Mouse (Mus musculus) retina, embryonic 14.5 days (tissue): ENCODE measurements around the gene Dnajb11.

Experiments used
- DNase-seq: peaks from one replicate; pipeline ENCODE4 v3.0.0-alpha.2; 2015; ENCODE audit warnings: low spot score

The Dnajb11 gene

DNA sequence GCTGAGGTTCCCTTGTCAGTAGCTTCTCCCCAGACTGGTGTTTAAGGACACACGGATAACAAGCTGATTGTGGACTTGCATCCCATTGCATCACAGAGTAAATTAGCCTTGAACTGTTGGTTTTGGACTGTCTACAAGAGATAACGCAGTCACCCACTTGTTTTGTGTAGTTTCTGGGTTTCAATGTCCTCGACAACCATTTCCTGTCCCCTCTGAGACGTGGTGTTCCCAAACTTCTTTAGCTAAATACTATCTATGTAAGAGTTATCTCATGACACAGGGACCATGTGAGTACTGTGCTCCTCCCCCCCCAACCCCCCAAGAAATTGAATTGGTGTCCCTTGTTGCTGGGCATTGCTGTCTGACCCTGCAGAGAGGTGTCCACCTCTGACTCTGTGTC, 23.8 kb downstream of the Dnajb11 start:
- DNase-seq = no peak

DNA sequence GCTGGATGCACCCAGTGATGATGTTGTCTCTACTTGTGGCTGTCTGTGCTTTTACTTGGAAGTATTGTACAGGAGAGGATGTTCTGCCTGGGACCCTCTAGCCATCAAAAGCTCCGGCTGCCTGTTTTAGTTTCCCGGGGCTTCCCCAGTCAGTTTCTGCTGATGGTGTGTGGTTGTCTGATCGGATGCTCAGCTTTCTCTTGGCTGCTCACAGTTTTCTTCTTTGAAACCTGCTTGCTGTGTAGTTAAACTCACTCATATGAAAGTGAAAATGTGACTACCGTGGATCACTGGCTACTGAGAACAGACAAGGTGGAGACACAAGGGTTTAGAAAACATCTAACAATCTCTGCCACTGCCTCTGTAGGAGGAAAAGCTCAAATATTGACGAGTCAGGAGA, 25.8 kb downstream of the Dnajb11 start:
- no peak for DNase-seq

DNA sequence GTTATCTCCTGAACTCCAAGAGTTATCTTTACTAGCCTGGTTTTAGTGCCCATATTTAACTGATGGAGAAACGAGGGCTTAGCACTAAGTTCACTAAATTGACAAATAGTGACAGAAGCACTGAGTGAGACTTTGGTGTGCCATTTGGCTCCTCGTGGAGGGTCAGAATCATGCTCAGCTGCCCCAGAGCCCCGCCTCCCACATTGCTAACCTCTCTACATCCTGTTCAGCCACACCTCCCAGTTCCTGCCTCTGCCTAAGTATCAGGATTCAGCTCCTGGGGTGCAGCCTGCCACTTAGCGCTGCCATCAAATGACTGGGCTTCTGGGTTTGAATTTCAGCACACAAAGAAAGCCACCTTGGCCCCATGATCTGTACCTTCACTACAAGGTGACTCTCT, 27.7 kb downstream of the Dnajb11 start:
- DNase-seq = no peak

DNA sequence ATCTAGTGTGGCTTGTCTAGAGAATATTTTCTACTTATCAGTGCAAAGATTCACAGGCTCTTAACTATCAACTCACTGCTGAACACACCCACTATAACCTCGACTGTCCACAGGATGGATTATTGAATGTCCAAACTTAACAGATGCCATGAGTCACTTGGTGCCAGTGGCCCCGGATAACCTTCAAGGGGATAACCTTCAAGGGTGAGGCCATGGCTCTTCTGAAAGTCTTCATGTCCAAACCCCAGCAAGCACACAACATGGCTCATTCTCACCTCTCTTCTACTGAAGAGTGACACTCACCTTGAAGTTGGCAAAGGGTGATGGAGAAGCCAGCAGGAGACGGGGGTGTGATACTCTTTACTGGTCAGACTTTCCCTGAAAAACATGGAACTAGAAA, 29.1 kb downstream of the Dnajb11 start:
- no peak for DNase-seq

DNA sequence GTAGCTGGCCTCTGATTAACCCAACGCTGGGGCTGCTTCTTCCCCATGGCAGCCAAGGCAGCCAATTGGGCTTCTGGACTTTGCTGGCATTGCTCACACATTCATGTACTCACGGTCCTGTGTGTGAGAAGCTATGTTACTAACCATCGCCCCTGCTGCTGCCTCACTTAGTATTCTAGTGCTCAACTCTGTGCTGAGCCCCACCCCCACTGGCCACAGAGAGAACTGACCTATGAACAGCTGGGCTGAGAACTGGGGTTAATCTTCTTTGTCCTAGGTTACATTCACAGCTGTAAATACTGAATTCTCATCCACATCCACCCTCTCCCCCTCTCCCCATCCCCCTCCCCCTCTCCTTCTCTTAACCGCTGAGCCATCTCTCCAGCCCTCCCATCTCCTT, 31.2 kb downstream of the Dnajb11 start:
- no peak for DNase-seq

DNA sequence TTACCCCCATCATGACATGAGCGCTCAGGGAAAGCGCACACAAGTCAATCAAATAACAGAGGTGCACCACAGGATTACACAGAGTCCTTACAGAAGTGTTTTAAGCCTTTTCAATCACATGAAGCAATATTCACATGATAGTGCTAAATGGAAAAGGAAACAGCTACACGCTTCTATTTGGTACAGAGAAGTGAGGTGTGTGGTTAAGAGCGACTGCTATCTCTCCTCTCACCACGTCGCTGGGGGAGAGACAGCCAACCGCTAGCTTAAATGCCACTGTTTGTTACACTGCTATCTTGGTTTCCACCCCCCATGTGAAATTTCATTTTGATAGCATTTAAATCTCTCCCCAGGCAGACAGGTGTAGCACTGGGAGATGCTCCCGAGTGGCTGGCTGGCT, 32.1 kb downstream of the Dnajb11 start:
- no peak for DNase-seq

DNA sequence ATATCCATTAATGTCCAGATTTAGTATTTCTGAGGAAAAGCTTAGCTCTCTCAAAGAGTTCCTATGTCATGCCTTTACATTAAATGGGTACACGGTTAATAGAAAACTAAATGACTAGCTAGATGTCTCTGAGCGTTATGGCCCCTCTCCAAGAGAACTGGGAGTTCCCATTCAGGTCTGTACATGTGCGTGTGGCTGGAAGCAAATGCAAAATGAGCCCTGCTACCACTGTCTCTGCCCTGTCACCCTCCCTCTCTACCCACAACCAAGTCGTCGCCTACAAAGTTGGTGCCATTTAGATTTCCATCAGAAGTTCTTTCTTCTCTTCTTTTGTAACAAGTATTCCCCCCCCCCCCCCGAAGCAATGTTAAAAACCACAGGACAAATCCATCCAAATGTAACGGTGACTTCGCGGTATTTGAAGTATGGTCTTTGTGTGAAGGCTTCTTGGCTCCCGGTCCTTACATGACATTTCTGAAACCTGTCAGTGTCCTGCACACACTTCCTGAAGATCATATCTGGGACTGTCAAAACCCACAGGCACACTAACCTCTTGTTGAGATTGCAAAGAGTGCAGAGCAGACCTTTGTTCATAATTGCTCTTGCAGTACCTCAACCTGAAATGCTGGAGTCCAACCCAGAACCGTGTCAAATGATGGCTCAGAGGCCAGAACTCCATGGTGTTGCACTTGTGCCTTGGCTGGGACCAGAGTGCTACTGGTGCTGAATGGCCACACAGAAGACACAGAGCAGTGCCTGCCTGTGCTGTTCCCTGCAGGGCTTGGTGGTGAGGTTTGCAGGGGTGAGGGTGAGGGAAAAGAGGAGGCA, 33.3 kb downstream of the Dnajb11 start, which contains the start of gene Ahsg:
Ahsg (plus strand) TSS at position 595 of the 828 bp plus-strand sequence.
- DNase-seq = no peak

DNA sequence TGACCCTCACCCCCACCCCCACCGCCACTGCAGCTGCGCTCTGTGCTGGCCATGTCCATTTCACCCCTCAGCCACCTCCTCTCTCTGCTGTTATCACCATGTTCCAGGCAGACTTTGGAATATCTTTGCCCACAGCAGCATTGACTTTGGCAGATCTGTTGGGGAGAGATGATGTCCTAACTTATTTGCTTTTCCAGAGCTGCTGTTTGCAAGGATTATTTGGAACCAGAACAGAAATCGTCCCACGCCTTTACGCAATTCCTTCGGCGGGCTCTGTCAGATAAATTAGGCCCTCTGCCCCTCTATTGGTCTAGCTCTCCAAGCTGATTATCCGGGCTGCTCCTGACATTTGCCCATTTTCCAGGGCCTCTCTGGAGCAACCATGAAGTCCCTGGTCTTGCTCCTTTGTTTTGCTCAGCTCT, 34.1 kb downstream of the Dnajb11 start:
- no peak for DNase-seq

DNA sequence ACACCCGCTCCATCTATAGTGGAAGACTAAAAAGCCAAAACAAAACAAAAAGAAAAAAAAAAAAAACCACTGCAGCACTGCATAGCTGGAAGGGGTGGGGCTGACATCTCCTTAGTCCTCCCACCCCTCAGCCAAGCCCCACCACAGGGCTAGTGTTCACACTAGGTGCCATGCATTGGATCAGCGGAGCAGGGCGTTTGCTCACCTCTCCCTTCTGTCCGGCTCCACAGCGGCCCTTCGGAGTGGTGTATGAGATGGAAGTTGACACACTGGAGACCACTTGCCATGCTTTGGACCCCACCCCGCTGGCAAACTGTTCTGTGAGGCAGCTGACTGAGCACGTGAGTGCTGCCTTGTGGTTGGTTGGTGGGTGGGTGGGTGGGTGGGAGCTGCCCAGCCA, 36.5 kb downstream of the Dnajb11 start:
- no peak for DNase-seq

DNA sequence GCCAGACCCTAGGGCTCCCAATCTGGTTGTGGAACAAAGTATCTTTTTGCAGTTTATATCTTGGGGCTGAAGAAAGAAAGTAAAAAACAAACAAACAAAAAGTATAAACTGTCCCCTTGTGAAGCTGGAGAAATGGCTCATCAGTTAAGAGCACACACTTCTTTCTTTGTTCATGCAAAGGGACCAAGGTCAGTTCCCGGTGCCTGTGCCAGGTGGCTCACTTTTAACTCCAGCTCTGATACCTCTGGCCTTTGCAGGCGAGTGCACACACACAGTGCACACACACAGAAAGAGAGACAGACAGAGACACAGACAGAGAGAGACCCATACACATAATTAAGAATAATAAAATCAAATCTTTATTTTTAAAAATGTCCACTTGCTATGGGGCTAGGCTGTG, 39.0 kb downstream of the Dnajb11 start:
- no peak for DNase-seq

DNA sequence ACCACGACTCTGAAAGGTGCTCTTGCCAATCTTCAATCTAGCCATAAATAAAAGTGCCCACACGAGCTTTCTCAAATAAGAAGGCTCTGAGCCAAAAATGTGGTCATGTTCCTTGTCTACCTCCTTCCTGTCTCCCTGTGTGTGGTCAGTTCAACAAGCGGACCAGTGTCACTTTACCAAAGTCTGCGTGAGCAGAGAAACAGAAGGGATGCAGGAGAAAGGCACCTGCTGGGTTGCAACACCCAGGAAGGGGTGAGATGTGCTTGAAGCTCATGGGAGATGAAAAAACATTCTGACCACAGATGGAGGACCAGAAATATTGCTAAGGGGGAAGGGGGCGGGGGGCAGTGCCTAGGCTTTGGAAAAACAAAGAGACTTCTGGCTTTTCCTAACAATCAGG, 41.7 kb downstream of the Dnajb11 start:
- no peak for DNase-seq

DNA sequence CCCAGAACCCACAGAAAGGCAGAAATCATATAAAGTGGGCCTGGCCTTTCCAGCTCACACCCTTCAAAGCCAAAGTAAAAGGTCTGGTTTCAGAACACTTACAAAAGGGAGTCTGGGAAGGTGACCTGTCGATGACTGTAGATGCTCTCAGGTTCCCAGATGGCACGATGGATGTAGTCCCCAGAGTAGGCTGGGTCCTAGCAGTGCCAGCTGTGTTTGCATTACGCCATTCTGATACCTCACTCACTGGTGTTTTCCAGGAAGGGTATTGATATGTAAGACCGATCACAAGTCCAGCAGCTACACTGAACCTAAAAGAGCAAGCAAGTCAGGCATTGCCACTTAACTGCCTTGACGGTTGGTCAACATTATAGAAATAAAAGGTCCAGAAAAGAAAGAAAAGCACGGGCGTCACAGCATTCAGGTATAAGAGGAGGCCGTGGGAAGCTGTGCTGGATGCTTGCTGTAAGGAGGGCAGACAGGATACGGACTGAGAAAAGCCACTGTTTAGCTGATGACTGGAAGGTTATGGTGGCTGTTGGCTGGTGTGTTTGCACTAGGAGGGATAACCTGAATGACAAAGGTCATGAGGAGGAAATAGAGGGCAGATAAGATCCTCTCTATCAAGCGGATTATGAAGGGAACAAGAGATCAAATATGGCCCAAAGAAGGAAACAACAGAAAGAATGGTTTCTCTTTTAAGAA, 42.4 kb downstream of the Dnajb11 start:
- no peak for DNase-seq

DNA sequence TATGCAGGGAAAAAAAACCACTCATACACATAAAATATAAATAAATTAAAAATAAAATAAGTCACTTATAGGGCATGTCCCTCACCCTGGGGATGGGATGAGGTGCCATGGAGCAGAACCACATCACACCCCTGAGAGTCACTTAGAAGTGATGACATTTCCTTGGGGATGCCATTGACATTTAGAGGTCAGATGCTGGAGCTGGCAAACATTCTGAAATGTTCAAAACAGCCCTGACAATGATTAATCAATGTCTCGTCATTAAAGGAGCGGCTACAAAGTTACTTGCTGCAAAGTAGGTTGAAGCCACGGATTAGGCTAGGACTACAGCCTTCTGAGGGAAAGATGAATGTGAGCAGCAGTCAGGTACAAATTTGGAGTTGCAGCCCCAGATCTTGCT, 43.7 kb downstream of the Dnajb11 start:
- no peak for DNase-seq

DNA sequence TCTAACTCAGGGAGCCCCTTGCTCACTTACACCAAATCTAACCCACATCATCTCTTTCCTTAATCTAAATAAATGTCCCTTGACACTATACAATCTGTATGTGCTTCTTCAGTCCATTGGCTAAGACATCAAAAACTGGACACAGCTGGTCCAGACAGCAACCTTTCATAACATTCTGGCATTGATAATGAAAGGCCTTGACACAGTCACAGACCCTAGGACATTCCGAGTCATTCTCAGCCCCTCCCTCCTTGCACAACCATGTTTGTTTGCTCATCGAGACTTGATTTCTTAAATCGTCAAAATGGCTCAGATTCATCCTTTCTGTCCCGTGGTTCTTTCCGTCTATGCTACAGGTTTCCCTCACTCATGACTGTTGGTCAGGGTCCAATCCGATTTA, 51.6 kb downstream of the Dnajb11 start:
- no peak for DNase-seq

DNA sequence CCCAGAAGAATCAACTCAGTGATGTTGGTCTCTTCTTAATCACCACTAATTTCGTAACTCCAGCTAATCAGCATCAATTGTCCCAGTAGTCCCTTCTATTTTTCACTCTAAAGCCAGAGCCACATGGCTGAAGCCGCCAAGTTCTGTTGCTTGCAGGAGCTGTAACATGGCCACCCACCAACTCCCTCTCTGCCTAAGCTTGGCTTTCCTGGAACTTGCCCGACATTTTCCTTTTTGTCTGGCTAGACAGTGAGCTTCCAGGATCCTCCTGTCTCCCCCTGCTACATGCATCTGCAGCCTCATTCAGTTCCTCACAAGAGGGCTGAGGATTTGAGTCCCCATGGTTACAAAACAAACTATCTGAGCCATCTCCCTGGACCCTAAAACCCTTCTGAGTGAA, 54.3 kb downstream of the Dnajb11 start:
- DNase-seq = no peak

DNA sequence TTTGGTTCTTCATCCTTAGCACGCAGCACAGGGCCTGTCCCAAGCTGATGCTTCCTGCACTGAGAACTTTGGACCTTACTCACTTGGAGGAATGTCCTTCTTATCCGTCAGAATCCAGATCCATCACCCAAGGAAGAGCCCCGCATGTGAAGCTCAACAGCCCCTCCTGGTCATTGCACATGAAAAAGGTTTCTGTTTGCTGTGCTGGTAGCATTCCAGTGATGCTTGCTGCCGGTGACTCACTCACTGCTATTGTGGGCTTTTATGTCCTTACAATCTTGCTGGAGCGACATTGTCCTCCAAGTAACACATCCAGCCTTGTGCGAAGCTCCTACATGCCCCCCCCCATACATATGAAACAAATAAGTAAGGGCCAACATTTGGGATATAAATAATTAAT, 55.2 kb downstream of the Dnajb11 start:
- DNase-seq = no peak

DNA sequence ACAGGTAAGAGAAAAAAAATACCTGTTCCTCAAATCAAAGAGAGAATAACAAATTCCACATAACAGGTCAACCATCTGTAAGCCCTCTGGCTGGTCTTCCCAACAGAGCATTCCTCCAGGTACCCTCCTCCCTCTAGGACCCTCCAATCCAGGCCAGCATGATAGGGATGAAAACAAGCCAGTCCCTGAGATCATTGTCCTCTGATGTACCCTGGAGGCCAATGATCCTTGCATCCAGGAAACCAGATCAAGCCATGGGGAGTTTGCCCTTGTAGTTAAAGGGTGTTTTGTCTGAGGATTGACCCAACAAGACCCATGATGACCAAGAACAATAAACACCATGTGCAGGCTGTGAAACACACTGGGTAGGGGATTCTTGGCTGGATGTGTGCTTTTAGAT, 56.6 kb downstream of the Dnajb11 start:
- no peak for DNase-seq

DNA sequence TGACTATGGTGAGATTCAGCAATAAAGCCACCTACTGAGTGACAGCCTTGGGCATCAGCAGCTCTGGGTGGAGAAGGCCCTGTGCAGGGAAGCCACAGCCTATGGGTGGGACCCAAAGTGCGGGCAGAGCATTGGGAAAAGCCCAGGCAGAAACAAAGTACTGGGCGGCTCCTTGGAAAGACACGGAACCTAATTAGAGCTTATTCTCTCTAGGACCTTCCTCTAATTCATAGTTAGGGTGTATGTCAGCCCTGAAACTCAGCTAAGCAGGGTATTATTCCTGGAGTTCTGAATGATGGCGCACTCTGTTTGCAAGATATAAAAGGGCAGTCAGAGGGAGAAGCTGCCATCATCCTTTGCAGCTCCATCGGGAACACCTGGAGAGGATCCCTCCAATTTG, 60.4 kb downstream of the Dnajb11 start, which contains the start of gene Fetub:
Fetub (plus strand) TSS at position 301 of the 400 bp plus-strand sequence.
- no peak for DNase-seq

DNA sequence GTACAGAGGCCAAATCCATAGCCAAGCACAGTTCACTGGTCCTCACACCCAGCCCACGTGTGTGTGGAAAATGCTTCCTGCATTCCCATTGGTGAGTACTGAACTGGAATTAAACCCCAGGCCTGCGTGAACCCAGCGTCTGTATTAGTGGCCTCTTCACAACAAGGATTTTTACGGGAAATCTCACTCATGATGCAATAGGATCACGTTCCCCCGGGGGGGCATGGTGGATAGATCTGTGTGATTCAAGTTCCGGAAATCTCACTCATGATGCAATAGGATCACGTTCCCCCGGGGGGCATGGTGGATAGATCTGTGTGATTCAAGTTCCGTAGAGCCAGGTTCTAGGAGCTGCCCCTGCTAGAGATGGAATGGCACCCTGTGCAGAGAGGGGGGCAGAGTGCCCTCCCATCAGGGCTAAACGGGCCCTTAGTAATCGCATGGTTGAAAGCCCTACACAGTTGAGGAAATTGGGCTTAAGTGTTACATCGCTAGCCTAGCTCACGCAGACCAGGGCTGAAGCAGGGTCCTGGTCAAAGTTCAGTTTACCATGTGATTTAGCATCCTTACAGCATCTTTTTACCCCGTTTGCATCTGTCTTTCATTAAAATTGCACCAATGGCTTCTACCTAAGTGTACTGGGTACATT, 61.1 kb downstream of the Dnajb11 start:
- peak; percentile 35 for DNase-seq

DNA sequence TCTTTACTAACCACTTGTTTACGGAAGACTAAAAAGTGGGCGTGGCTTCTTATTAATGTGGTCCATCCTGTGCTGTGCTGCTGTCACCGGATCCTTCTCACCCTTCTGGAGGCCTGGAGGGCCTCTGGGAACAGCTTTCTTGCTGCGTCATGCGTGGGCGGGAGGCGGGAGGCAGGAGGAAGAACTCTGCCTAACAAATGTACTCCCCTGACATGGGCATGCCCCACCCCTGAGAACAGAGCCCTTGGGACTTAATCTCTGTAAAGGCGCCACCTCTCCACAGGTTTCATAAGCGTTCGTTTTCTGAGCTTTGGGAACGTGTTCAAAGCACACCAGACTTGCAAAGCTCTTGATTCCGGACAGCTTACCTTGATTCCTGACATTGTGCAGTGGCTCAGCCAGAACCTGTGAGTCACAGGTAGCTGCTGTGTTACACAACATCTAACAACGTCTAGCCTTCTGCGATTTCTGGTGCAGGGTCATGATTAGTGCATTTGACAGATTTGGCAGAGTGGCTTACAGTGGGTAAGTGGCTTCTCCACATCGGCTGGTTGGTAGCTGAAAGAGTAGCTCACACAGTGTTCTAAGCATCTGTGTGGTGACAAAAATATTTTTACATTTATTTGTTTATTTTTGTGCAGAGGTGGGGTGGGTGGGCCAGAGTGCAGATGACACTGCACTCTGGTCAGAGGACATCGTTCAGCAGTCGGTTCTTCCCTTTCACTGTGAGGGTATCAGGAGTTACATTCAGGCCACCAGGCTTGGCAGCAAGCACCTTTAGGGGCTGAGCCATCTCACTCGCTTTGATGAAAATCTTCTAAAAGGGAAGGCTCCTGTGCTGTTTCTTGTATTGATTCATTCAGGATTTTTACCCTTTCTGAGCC, 62.6 kb downstream of the Dnajb11 start:
- no peak for DNase-seq

DNA sequence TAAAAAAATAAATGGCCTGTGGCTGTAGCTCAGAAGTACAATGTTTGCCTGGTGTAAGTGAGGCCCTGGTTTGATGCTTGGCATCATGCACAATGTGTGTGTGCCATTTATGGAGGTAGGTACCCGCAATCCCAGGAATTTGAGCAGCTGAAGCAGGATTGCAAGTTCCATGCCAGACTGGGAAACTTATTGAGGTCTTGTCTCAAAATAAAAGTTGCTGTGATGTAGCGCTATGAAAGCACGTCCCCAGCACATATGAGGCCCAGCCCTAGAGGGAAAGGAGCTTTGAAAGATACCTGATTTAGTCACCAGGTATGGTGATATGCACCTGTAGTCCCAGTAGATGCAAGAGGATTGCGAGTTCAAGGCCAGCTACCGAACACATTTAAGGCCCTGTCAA, 64.1 kb downstream of the Dnajb11 start:
- DNase-seq = no peak

DNA sequence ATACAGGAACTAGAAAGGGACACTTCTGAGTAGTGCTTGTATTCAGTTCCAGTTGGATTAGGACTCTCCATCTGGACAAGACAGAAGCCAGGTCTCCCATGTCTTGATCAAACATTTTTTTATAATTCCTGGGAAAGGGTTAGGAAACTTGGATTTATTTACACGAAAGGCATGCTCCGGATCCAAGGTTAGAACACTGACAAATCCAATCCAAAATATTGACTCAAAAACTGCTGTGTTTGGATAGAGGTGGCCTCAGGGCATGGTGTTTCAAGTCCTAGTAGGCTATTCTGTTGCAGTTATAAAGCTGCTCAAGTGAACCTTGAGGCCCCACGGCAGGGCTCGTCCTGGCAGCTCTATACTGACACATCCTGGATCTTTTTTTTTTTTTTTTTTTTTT, 64.8 kb downstream of the Dnajb11 start:
- DNase-seq = no peak
